Mouse (Mus musculus): ENCODE results near the gene Lrrn3. TPM values are rescaled to one million over a fixed set of nuclear protein-coding genes. Genes with fewer than 3 reads are reported as not detected.

Lrrn3 gene
- total and polyA plus RNA-seq, 2 experiments = 0.13 to 1.0 TPM

- Histone ChIP-seq H3K9ac (ENCODE audit: low read depth, low read length) (no peak overlapping the region), H3K27ac (replicated peaks; ENCODE audit: insufficient read depth, low read depth, low read length) (no peak overlapping the region), H3K79me2 (ENCODE audit: control insufficient read depth, insufficient read depth, low read length) (no peaks in the 10 kb centered on the region), H3K27me3 (ENCODE audit: control insufficient read depth, insufficient read depth, low read length) (no peaks in the 10 kb centered on the region), H3K4me3 (ENCODE audit: insufficient read depth, low read depth, low read length) (no peak overlapping the region), H3K4me1 (ENCODE audit: control insufficient read depth, insufficient read depth, low read length) (no peaks in the 10 kb centered on the region), H3K36me3 (ENCODE audit: control insufficient read depth, insufficient read depth, low read length) (no peaks in the 10 kb centered on the region)
- no peak for DNase-seq (ENCODE audit: extremely low read depth, low read depth, low spot score)
- TF ChIP-seq CTCF (IDR thresholded peaks at IDR 0.05; ENCODE audit: low read depth, low read length) = no peak
- TF ChIP-seq POLR2A (IDR thresholded peaks at IDR 0.05; ENCODE audit: extremely low read depth, insufficient read depth, low read length) = no peak
- 90% methylated on average over 5 of the region's 5 CpGs for WGBS
Measured at GRCm38 (mm10) chr12:41427464-41427863, 58.8 kb downstream of the Lrrn3 start.

GRCm38 (mm10) chr12:41425101-41425679, 61.0 kb downstream of the Lrrn3 start:
- Histone ChIP-seq H3K9ac (ENCODE audit: low read depth, low read length) (no peak overlapping the region), H3K4me3 (ENCODE audit: insufficient read depth, low read depth, low read length) (no peak overlapping the region), H3K27me3 (ENCODE audit: control insufficient read depth, insufficient read depth, low read length) (no peaks in the 10 kb centered on the region), H3K4me1 (ENCODE audit: control insufficient read depth, insufficient read depth, low read length) (no peaks in the 10 kb centered on the region), H3K27ac (replicated peaks; ENCODE audit: insufficient read depth, low read depth, low read length) (no peak overlapping the region), H3K36me3 (ENCODE audit: control insufficient read depth, insufficient read depth, low read length) (no peaks in the 10 kb centered on the region), H3K79me2 (ENCODE audit: control insufficient read depth, insufficient read depth, low read length) (no peaks in the 10 kb centered on the region)
- no peak for TF ChIP-seq CTCF (IDR thresholded peaks at IDR 0.05; ENCODE audit: low read depth, low read length)
- TF ChIP-seq POLR2A (IDR thresholded peaks at IDR 0.05; ENCODE audit: extremely low read depth, insufficient read depth, low read length) = no peak
- no peak for DNase-seq (ENCODE audit: extremely low read depth, low read depth, low spot score)
- 89% methylated on average over 9 of the region's 9 CpGs for WGBS

GRCm38 (mm10) chr12:41417961-41418360, 68.3 kb downstream of the Lrrn3 start:
- no peak overlapping the region for H3K4me3 ChIP-seq (ENCODE audit: insufficient read depth, low read depth, low read length)
- H3K4me1 ChIP-seq (ENCODE audit: control insufficient read depth, insufficient read depth, low read length) = peaks cover 6% of the 10 kb centered on the region; the same call in 1 of the 2 replicates
- 96% methylated on average over 4 of the region's 4 CpGs for WGBS
- H3K9ac ChIP-seq (ENCODE audit: low read depth, low read length) = no peak overlapping the region
- H3K36me3 ChIP-seq (ENCODE audit: control insufficient read depth, insufficient read depth, low read length) = no peaks in the 10 kb centered on the region
- no peaks in the 10 kb centered on the region for H3K27me3 ChIP-seq (ENCODE audit: control insufficient read depth, insufficient read depth, low read length)
- no peak for DNase-seq (ENCODE audit: extremely low read depth, low read depth, low spot score)
- no peak for TF ChIP-seq CTCF (IDR thresholded peaks at IDR 0.05; ENCODE audit: low read depth, low read length)
- no peak for TF ChIP-seq POLR2A (IDR thresholded peaks at IDR 0.05; ENCODE audit: extremely low read depth, insufficient read depth, low read length)
- no peaks in the 10 kb centered on the region for H3K79me2 ChIP-seq (ENCODE audit: control insufficient read depth, insufficient read depth, low read length)
- H3K27ac ChIP-seq (replicated peaks; ENCODE audit: insufficient read depth, low read depth, low read length) = no peak overlapping the region

GRCm38 (mm10) chr12:41417099-41417498, 69.1 kb downstream of the Lrrn3 start:
- DNase-seq (ENCODE audit: extremely low read depth, low read depth, low spot score) = peak; percentile 82
- H3K27ac ChIP-seq (replicated peaks; ENCODE audit: insufficient read depth, low read depth, low read length) = no peak overlapping the region
- no peaks in the 10 kb centered on the region for H3K27me3 ChIP-seq (ENCODE audit: control insufficient read depth, insufficient read depth, low read length)
- no peak overlapping the region for H3K4me3 ChIP-seq (ENCODE audit: insufficient read depth, low read depth, low read length)
- H3K36me3 ChIP-seq (ENCODE audit: control insufficient read depth, insufficient read depth, low read length) = no peaks in the 10 kb centered on the region
- no peak overlapping the region for H3K9ac ChIP-seq (ENCODE audit: low read depth, low read length)
- H3K79me2 ChIP-seq (ENCODE audit: control insufficient read depth, insufficient read depth, low read length) = no peaks in the 10 kb centered on the region
- peaks cover 6% of the 10 kb centered on the region; the same call in 1 of the 2 replicates for H3K4me1 ChIP-seq (ENCODE audit: control insufficient read depth, insufficient read depth, low read length)
- WGBS = 13% methylated on average over 3 of the region's 3 CpGs
- no peak for TF ChIP-seq POLR2A (IDR thresholded peaks at IDR 0.05; ENCODE audit: extremely low read depth, insufficient read depth, low read length)

- Histone ChIP-seq H3K27me3 (ENCODE audit: control insufficient read depth, insufficient read depth, low read length) (no peaks in the 10 kb centered on the region), H3K4me1 (ENCODE audit: control insufficient read depth, insufficient read depth, low read length) (peaks cover 6% of the 10 kb centered on the region; the same call in 1 of the 2 replicates), H3K27ac (replicated peaks; ENCODE audit: insufficient read depth, low read depth, low read length) (no peak overlapping the region), H3K79me2 (ENCODE audit: control insufficient read depth, insufficient read depth, low read length) (no peaks in the 10 kb centered on the region), H3K4me3 (ENCODE audit: insufficient read depth, low read depth, low read length) (no peak overlapping the region), H3K9ac (ENCODE audit: low read depth, low read length) (no peak overlapping the region), H3K36me3 (ENCODE audit: control insufficient read depth, insufficient read depth, low read length) (no peaks in the 10 kb centered on the region)
- DNase-seq (ENCODE audit: extremely low read depth, low read depth, low spot score) = peak; percentile 17
- TF ChIP-seq POLR2A (IDR thresholded peaks at IDR 0.05; ENCODE audit: extremely low read depth, insufficient read depth, low read length) = no peak
Measured at GRCm38 (mm10) chr12:41416635-41417034, 69.6 kb downstream of the Lrrn3 start.

GRCm38 (mm10) chr12:41409431-41409830, 76.8 kb downstream of the Lrrn3 start:
- 86% methylated on average over 3 of the region's 3 CpGs for WGBS
- H3K79me2 ChIP-seq (ENCODE audit: control insufficient read depth, insufficient read depth, low read length) = no peaks in the 10 kb centered on the region
- no peaks in the 10 kb centered on the region for H3K27me3 ChIP-seq (ENCODE audit: control insufficient read depth, insufficient read depth, low read length)
- H3K36me3 ChIP-seq (ENCODE audit: control insufficient read depth, insufficient read depth, low read length) = no peaks in the 10 kb centered on the region
- H3K4me1 ChIP-seq (ENCODE audit: control insufficient read depth, insufficient read depth, low read length) = no peaks in the 10 kb centered on the region
- no peak overlapping the region for H3K9ac ChIP-seq (ENCODE audit: low read depth, low read length)
- no peak overlapping the region for H3K4me3 ChIP-seq (ENCODE audit: insufficient read depth, low read depth, low read length)
- H3K27ac ChIP-seq (replicated peaks; ENCODE audit: insufficient read depth, low read depth, low read length) = no peak overlapping the region
- DNase-seq (ENCODE audit: extremely low read depth, low read depth, low spot score) = no peak
- no peak for TF ChIP-seq CTCF (IDR thresholded peaks at IDR 0.05; ENCODE audit: low read depth, low read length)
- no peak for TF ChIP-seq POLR2A (IDR thresholded peaks at IDR 0.05; ENCODE audit: extremely low read depth, insufficient read depth, low read length)
